Mouse (Mus musculus) urinary bladder, postnatal 4 days (tissue): Measurements from ENCODE around the gene Srsf11.

ENCODE experiments used
- DNase-seq, 2 experiments: peaks; one replicate each; pipeline ENCODE4 v3.0.0; 2021 to 2022; ENCODE audit warnings: low spot score in 2 of 2

The Srsf11 gene

GRCm38 (mm10) chr3:157993322-157993721 is 43.1 kb downstream of the Srsf11 start:
- no peak for DNase-seq

GRCm38 (mm10) chr3:157979619-157980018 is 56.8 kb downstream of the Srsf11 start:
- no peak for DNase-seq

GRCm38 (mm10) chr3:157973236-157973635 is 63.2 kb downstream of the Srsf11 start:
- no peak for DNase-seq

GRCm38 (mm10) chr3:157971151-157971550 is 65.3 kb downstream of the Srsf11 start:
- no peak for DNase-seq
